Mouse (Mus musculus) CH12.LX (cell line): Measurements from ENCODE around the gene Dtd2. TPM values are rescaled to one million over a fixed set of nuclear protein-coding genes. Genes with fewer than 3 reads are reported as not detected.
A peak's percentile ranks its signal among the peaks of the same experiment; 100 is the strongest.

Experiments
- DNase-seq: peaks from one replicate; pipeline ENCODE4 v3.0.0-alpha.2; 2013; ENCODE audit errors: extremely low read depth
- H3K27ac ChIP-seq: 2 replicates; pipeline ENCODE4 v1.5.1; 2012; ENCODE audit warnings: low read depth, mild to moderate bottlenecking, control low read depth, moderate library complexity; ENCODE audit not compliant: insufficient read depth
- H3K27me3 ChIP-seq: replicated peaks from 2 replicates; pipeline ENCODE3; 2012; ENCODE audit warnings: inconsistent platforms
- H3K36me3 ChIP-seq, 2 experiments: replicated peaks in 1 of 2; 2 replicates each; pipeline versions ENCODE3 to v1.6.1; 2012; ENCODE audit warnings: inconsistent platforms in 1 of 2, low read length in 1 of 2, mild to moderate bottlenecking in 1 of 2, mixed read lengths in 1 of 2, moderate library complexity in 1 of 2; ENCODE audit not compliant: control insufficient read depth in 1 of 2, insufficient read depth in 1 of 2
- H3K4me1 ChIP-seq, 2 experiments: 2 replicates each; pipeline ENCODE4 v1.6.1; 2012; ENCODE audit warnings: inconsistent platforms in 1 of 2, moderate library complexity in 1 of 2; ENCODE audit not compliant: insufficient read depth in 2 of 2, control insufficient read depth in 1 of 2
- H3K4me2 ChIP-seq: 2 replicates; pipeline ENCODE4 v1.6.1; 2012; ENCODE audit warnings: low read depth, mild to moderate bottlenecking, control low read depth; ENCODE audit not compliant: poor library complexity, insufficient read depth, severe bottlenecking
- H3K4me3 ChIP-seq, 3 experiments: fragments of 150-350 bp in 1 of 3; sonication (generic) in 1 of 3; replicated peaks in 1 of 3; 2 replicates each; pipeline versions ENCODE3 to v1.5.1; 2011 to 2012; ENCODE audit warnings: low read depth in 2 of 3, low read length in 2 of 3, mild to moderate bottlenecking in 2 of 3, moderate library complexity in 2 of 3, control low read depth in 1 of 3, improper control_type of control experiment in 1 of 3, inconsistent platforms in 1 of 3, mixed read lengths in 1 of 3; ENCODE audit not compliant: poor library complexity in 1 of 3
- H3K79me2 ChIP-seq: replicated peaks from 2 replicates; pipeline ENCODE4 v1.6.1; 2012; ENCODE audit warnings: mild to moderate bottlenecking, moderate library complexity; ENCODE audit not compliant: control insufficient read depth, poor library complexity, insufficient read depth, severe bottlenecking; ENCODE audit errors: extremely low read depth
- H3K9ac ChIP-seq: 2 replicates; pipeline ENCODE4 v1.6.1; 2012; ENCODE audit warnings: low read depth, mild to moderate bottlenecking, control low read depth, moderate library complexity; ENCODE audit not compliant: insufficient read depth
- H3K9me3 ChIP-seq: replicated peaks from 2 replicates; pipeline ENCODE3; 2012; ENCODE audit warnings: low read length, inconsistent platforms, mixed read lengths
- BHLHE40 ChIP-seq: IDR thresholded peaks from 2 replicates; pipeline ENCODE4 v1.6.1; 2011; ENCODE audit warnings: mild to moderate bottlenecking, low read depth, low read length, improper control_type of control experiment
- CHD1 ChIP-seq: IDR thresholded peaks from 2 replicates; pipeline ENCODE4 v1.6.1; 2012; ENCODE audit warnings: low read depth, low read length, improper control_type of control experiment, inconsistent platforms
- CHD2 ChIP-seq: IDR thresholded peaks from 2 replicates; pipeline ENCODE4 v1.6.1; 2011; ENCODE audit warnings: low read length, improper control_type of control experiment
- EP300 ChIP-seq: IDR thresholded peaks from 2 replicates; pipeline ENCODE4 v1.6.1; 2011; ENCODE audit warnings: low read length, improper control_type of control experiment
- HCFC1 ChIP-seq: IDR thresholded peaks from 2 replicates; pipeline ENCODE4 v1.6.1; 2012; ENCODE audit warnings: low read depth, mild to moderate bottlenecking, inconsistent platforms, low read length, improper control_type of control experiment
- JUN ChIP-seq: IDR thresholded peaks from 2 replicates; pipeline ENCODE4 v1.6.1; 2011; ENCODE audit warnings: low read depth, mild to moderate bottlenecking, low read length, improper control_type of control experiment, moderate library complexity; ENCODE audit not compliant: insufficient read depth
- MAFK ChIP-seq: IDR thresholded peaks from 2 replicates; pipeline ENCODE4 v1.6.1; 2011; ENCODE audit warnings: low read length, improper control_type of control experiment; ENCODE audit not compliant: insufficient replicate concordance
- MAZ ChIP-seq: IDR thresholded peaks from 2 replicates; pipeline ENCODE4 v1.6.1; 2012; ENCODE audit warnings: low read depth, mild to moderate bottlenecking, inconsistent platforms, low read length, improper control_type of control experiment, moderate library complexity
- MEF2A ChIP-seq: IDR thresholded peaks from 2 replicates; pipeline ENCODE4 v1.6.1; 2014; ENCODE audit warnings: low read depth, mild to moderate bottlenecking, inconsistent platforms, low read length, improper control_type of control experiment, borderline replicate concordance
- NRF1 ChIP-seq: IDR thresholded peaks from 2 replicates; pipeline ENCODE4 v1.6.1; 2014; ENCODE audit warnings: low read depth, mild to moderate bottlenecking, inconsistent platforms, low read length, improper control_type of control experiment, moderate library complexity
- RCOR1 ChIP-seq: conservative IDR thresholded peaks from 2 replicates; pipeline ENCODE4 v1.6.1; 2012; ENCODE audit warnings: low read depth, mild to moderate bottlenecking, inconsistent platforms, low read length, improper control_type of control experiment
- SIN3A ChIP-seq: IDR thresholded peaks from 2 replicates; pipeline ENCODE4 v1.6.1; 2012; ENCODE audit warnings: low read length, improper control_type of control experiment, inconsistent platforms
- SMC3 ChIP-seq: IDR thresholded peaks from 2 replicates; pipeline ENCODE4 v1.6.1; 2011; ENCODE audit warnings: low read depth, low read length, improper control_type of control experiment
- ZC3H11A ChIP-seq: IDR thresholded peaks from 2 replicates; pipeline ENCODE4 v1.6.1; 2012; ENCODE audit warnings: low read depth, mild to moderate bottlenecking, inconsistent platforms, low read length, improper control_type of control experiment
- ZKSCAN1 ChIP-seq: IDR thresholded peaks from 2 replicates; pipeline ENCODE4 v1.6.1; 2012; ENCODE audit warnings: low read depth, inconsistent platforms, low read length, improper control_type of control experiment, borderline replicate concordance
- ZMIZ1 ChIP-seq: IDR thresholded peaks from 2 replicates; pipeline ENCODE4 v1.6.1; 2012; ENCODE audit warnings: low read depth, mild to moderate bottlenecking, inconsistent platforms, low read length, improper control_type of control experiment
- ZNF384 ChIP-seq: IDR thresholded peaks from 2 replicates; pipeline ENCODE4 v1.6.1; 2012; ENCODE audit warnings: low read depth, low read length, improper control_type of control experiment, inconsistent platforms
- dilution Hi-C: fragments of 300-500 bp; cut with MboI; formaldehyde crosslinking; loops from 2 replicates; pipeline ENCODE4 v1.14.3; 2020; ENCODE audit warnings: low sequenced_read_pairs; ENCODE audit not compliant: extremely low pct_unique_long_range_greater_than_20kb, extremely low pct_ligation_motif_present
- in situ Hi-C: fragments of 300-500 bp; cut with MboI; formaldehyde crosslinking; loops from 3 replicates; pipeline ENCODE4 v1.14.3; 2019; ENCODE audit warnings: low sequenced_read_pairs, low pct_ligation_motif_present, low pct_unique_long_range_greater_than_20kb, mixed read lengths
- polyA plus RNA-seq: library from polyadenylated mRNA; unstranded; fragments of >175 nt; gene quantifications from 2 replicates; pipeline ENCODE4 v1.2.1, GENCODE M21; 2012; ENCODE audit warnings: low read depth; ENCODE audit not compliant: insufficient read length
- total RNA-seq, 2 experiments: library from RNA; depleted of rRNA; stranded (reverse); fragments of 300-350 nt in 1 of 2; fragments of >200 nt in 1 of 2; gene quantifications; 2 replicates each; pipeline ENCODE4 v1.2.3; 2012 to 2014

Gene Dtd2
- total and polyA plus RNA-seq, 3 experiments: 24.5 to 39.6 (median 31.5) TPM

DNA sequence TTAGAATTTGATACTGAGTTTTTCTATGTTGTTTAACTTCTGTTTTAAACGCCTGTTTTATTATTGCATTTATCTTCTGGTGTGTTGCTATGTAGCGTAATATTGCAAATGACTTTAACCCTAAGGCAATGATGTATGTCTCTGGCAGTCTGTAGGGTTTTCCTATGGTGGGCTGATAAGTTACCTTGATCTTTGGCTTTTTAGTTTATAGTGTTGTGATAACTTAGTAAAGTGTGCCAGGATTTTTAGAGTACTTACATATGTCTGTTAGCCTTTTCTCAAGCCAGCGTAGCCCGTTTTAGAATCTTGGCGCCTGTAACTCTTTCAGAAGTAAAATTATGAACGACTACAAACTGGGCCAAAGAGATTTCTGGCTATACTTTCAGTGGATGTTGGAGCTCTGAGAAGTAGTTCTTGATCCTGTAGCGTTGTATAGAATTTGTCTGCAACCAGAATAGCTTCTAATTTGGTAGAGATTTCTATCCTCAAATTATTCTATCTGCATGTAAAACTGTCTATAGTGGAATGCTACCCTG is 8.3 kb upstream of the Dtd2 start:
- no peaks in the 10 kb centered on the region for H3K9me3 ChIP-seq
- dilution Hi-C loops (no loop called here), in situ Hi-C loops (loop anchor here (25.0 kb wide), 1 partner anchor 823 kb away; no protein-coding TSS in a partner anchor)
- no peaks in the 10 kb centered on the region for H3K4me1 ChIP-seq
- H3K79me2 ChIP-seq: no peaks in the 10 kb centered on the region
- no peaks in the 10 kb centered on the region for H3K27me3 ChIP-seq
- no peak overlapping the region for H3K4me2 ChIP-seq
- no peak for DNase-seq
- H3K4me3 ChIP-seq: no peak overlapping the region
- H3K9ac ChIP-seq: no peak overlapping the region
- no peaks in the 10 kb centered on the region for H3K36me3 ChIP-seq
- H3K27ac ChIP-seq: no peak overlapping the region
- TF ChIP-seq ZKSCAN1: no peak

DNA sequence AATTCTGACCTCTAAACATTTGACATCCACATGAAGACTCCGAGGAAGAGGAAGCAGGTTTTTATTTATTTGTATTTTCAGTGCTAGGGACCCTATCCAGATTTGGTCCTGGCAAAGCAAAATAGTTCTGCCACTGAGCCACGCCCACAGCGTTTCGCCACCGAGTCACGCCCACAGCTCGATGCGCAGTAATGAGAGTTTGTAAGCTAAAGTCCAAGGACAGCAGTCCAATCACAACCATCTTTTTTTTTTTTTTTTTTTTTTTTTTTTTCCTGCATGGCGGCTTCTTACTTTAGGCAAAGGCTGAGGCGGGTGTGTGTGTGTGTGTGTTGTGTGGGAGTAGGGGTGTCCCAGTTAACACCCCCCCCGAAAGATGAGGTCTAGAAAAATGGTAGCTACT is 7.7 kb upstream of the Dtd2 start:
- Histone ChIP-seq H3K79me2 (no peaks in the 10 kb centered on the region), H3K36me3 (no peaks in the 10 kb centered on the region), H3K4me3 (no peak overlapping the region), H3K27ac (no peak overlapping the region), H3K4me1 (no peaks in the 10 kb centered on the region), H3K9ac (no peak overlapping the region), H3K27me3 (no peaks in the 10 kb centered on the region), H3K4me2 (no peak overlapping the region), H3K9me3 (no peaks in the 10 kb centered on the region)
- dilution Hi-C loops (no loop called here), in situ Hi-C loops (loop anchor here (25.0 kb wide), 1 partner anchor 823 kb away; no protein-coding TSS in a partner anchor)
- no peak for TF ChIP-seq MEF2A
- TF ChIP-seq SMC3: no peak
- TF ChIP-seq ZMIZ1: no peak
- no peak for TF ChIP-seq CHD1
- TF ChIP-seq ZNF384: peak; percentile 34
- DNase-seq: no peak

DNA sequence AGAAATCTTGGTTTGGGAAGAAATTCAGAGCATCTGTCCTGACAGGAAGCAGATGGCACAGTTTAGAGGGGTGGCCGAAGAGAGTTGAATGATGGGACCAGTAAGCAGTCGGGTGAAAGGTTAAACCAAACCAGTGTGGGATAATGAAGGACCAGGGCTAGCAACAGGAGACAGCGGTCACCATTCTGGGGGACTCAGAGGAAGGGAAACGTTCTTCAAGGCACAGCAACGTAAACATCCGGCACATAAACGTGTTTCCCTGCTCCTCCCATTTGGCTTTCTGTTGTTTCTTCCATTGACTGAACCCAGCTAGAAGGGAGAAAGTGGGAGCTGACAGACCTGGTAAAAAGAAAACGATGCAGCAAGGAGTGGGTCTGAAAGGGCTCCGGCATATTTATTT is 7.0 kb upstream of the Dtd2 start:
- Histone ChIP-seq H3K9ac (no peak overlapping the region), H3K4me1 (no peaks in the 10 kb centered on the region), H3K4me2 (no peak overlapping the region), H3K9me3 (no peaks in the 10 kb centered on the region), H3K27me3 (no peaks in the 10 kb centered on the region), H3K27ac (no peak overlapping the region), H3K79me2 (no peaks in the 10 kb centered on the region), H3K4me3 (no peak overlapping the region), H3K36me3 (no peaks in the 10 kb centered on the region)
- no peak for DNase-seq
- in situ Hi-C loops (loop anchor here (25.0 kb wide), 1 partner anchor 824 kb away; no protein-coding TSS in a partner anchor), dilution Hi-C loops (no loop called here)
- TF ChIP-seq MAZ (no peak), SIN3A (no peak), ZMIZ1 (no peak), MAFK (no peak), HCFC1 (no peak), EP300 (no peak), NRF1 (no peak), BHLHE40 (no peak), JUN (no peak), ZC3H11A (no peak), RCOR1 (no peak), CHD2 (no peak), SMC3 (no peak)
